Mouse (Mus musculus): ENCODE data around the gene Rai14.

Gene Rai14

DNA sequence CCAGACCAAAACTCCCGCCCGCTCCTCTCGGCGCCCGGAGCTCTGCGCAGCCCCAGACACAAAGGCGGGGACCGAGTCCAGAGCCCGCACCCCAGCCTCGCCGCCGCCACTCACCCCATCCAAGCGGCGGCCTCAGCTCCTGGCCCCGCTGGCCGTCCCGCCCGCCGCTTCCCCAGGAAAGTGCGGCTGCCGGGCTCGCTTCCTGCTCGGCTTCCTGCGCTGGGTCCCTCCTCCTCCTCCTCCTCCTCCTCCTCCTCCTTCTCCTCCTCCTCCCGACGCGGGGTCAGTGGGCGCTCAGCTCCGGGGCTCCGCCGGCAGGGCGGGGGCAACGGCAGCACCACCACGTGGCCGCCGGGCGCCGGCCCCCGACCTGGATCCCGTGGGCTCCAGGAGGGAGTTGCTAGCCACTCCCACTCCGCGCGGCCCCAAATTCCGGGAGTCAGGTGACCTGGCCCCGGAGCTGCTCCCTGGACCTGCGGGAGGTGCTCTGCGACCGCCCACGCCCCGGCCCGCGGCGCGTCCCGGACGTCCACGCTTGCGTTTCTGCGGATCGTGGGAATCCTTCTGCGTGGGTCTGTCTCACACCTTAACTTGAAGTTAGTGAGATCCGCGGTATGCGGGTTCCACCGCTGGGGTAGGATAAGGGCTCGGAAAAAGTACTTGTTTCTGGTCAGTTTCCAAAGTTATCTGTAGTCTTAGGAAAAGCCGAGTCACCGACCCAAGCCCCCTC, at the start of gene Rai14:
Rai14 (minus strand) TSS at position 216 of the 730 bp plus-strand sequence.
- in situ Hi-C loops (cut with MboI; ENCODE audit: low pct_unique_long_range_greater_than_20kb in 1 of 2, low sequenced_read_pairs in 2 of 2, unreplicated experiment in 1 of 2) = loop anchor here in 1 of 2 experiments (25.0 kb wide), 1 partner anchor 227 kb away; the partner anchor contains the start of genes Brix1 and Rad1

DNA sequence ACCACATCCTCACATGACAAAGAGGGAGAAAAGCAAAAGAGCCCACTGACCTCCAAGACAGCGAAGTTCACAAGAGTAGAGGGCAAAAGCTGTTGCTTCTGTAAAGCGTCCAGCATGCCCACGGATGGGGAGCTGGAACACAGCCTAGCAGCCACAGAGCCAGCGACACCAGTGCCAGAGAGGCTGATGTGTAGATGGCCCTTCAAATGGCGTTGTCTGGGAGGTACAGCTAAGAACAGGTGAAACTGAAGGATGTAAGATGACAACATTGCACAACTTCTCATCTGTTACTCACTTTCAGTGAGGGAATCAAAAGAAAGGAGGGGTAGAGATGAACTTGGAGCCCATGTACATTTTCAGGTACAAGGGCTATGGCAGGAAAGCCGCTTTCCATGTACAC, 47.0 kb upstream of the Rai14 start:
- in situ Hi-C loops (cut with MboI; ENCODE audit: low pct_unique_long_range_greater_than_20kb in 1 of 2, low sequenced_read_pairs in 2 of 2, unreplicated experiment in 1 of 2) = no loop called here

DNA sequence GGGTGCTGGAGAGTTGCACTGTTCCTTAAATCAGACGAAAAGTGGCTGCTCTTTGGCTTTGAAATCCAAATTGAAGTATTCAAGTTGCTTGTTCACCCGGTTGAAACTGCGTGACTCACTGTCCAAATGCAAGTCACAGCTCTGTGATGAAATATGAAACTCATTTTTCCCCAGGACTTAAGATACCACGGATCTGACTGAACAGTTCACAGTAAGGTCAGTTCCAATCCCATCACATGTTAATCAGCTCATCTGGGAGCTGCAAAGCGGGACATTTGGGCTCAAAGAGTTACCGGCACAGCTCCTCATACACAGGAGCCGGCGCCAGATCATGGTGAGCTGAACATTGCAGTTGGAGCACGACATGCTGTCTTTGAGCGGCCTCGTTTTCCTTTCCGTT, 45.6 kb upstream of the Rai14 start:
- in situ Hi-C loops (cut with MboI; ENCODE audit: low pct_unique_long_range_greater_than_20kb in 1 of 2, low sequenced_read_pairs in 2 of 2, unreplicated experiment in 1 of 2) = no loop called here

DNA sequence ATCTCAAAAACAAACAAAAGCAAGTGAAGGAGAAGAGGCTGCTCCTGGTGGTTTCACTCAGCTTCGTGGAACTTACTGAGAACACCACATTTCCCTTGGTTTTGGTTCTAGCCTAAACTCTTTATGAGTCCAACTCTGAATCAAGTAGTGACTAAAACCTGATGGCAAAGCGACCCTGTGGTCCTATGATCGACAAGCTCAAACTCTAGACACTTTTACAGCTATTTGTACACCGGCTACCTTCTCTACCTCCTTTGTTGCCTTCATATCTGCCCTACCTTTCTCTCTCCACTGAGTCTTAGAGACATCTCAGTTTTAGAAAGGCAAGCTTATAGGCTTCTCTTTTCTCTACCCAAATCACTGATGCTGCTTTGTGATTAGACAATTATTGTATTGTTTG, 45.0 kb upstream of the Rai14 start:
- in situ Hi-C loops (cut with MboI; ENCODE audit: low pct_unique_long_range_greater_than_20kb in 1 of 2, low sequenced_read_pairs in 2 of 2, unreplicated experiment in 1 of 2) = no loop called here

DNA sequence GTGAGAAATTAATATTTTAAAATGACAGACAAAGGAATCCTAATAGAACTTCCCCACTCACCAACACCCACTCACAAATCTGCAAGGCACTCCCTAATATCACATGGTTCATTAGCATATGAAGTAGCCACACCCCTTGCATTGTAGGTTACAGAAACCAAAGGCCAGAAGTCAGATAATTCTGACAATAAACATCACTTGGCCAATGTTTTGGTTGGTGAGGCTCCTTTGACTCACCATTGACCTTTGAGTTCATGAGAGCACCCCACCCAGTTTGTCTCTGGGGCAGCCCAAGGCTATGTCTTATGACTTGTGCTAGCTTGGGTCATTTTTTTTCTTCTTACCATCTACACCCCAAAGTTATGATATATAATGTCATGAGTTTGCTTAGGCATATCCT, 44.4 kb upstream of the Rai14 start:
- in situ Hi-C loops (cut with MboI; ENCODE audit: low pct_unique_long_range_greater_than_20kb in 1 of 2, low sequenced_read_pairs in 2 of 2, unreplicated experiment in 1 of 2) = no loop called here

DNA sequence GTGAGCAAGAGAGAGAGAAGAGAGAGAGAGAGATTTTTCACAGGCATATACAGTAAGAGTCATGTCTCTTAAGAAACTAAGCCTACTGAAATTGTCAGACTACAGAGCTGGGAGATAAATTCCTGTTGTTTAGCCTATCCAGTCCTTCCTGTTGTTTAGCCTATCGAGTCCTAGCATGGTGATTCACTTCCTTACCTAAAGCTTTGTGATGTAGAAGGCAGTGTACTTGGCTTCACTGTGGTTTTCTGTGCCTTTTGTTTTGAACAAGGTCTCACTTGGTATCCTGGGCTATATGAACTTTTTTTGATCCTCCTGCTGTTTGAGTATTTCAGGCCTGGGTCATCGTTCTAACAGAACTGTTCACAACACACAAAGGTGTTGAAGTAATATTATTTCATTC, 36.7 kb upstream of the Rai14 start:
- in situ Hi-C loops (cut with MboI; ENCODE audit: low pct_unique_long_range_greater_than_20kb in 1 of 2, low sequenced_read_pairs in 2 of 2, unreplicated experiment in 1 of 2) = no loop called here

DNA sequence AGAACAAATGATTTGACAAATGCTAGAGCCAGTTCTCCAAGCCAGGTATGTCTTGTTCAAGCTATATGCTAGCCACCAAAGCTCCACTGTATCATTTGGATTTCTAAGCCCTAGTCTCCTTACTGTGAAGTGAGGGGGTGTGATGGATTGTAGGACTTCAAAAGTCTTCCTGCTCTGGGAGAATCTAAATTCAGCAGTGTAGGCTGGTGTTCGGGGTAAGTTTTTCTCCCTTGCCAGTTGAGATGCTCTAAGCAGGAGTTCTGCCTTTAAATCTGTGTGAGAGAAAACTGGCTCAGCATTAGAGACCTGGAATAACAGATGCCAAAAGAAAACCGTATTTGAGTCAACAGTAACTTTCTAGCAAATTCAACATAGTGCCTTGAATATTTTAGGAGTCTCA, 35.9 kb upstream of the Rai14 start:
- in situ Hi-C loops (cut with MboI; ENCODE audit: low pct_unique_long_range_greater_than_20kb in 1 of 2, low sequenced_read_pairs in 2 of 2, unreplicated experiment in 1 of 2) = no loop called here

DNA sequence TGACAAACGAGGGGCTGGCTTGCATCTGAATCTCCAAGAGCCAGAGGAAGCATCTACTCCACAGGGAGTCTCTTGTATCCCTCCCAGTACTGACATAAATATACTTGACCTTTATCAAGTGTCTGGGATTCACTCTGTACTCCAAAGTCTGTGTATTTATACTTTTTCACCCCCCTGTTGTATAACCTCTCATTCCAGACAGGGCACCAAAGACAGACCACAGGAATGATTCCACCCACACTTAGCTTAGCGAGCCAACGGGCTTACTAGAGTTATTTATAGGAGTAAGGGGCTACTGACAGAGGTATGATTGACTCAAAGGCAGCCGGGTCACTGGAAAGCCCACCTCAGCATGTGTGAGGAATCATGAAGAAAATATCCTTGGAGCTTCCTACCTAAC, 35.3 kb upstream of the Rai14 start:
- in situ Hi-C loops (cut with MboI; ENCODE audit: low pct_unique_long_range_greater_than_20kb in 1 of 2, low sequenced_read_pairs in 2 of 2, unreplicated experiment in 1 of 2) = no loop called here

DNA sequence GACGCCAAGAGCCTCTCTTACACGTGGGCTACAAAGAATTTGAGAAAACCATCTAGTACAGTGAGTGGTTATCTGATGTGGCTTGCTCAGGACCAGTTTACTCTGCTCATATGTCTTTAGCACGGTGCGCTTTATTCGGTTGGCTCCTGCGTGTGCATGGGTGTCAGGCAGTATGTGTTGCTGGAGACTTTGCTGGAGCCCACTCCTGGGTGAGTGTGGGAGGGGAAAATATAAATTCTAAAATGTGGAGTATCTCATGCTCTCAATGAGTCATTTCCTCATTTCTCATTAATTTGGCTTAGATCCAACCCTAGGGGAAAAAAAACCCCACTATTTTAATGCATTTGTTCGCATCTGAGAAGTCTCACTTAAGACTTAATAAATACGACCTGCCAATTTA, 33.2 kb upstream of the Rai14 start:
- in situ Hi-C loops (cut with MboI; ENCODE audit: low pct_unique_long_range_greater_than_20kb in 1 of 2, low sequenced_read_pairs in 2 of 2, unreplicated experiment in 1 of 2) = no loop called here

DNA sequence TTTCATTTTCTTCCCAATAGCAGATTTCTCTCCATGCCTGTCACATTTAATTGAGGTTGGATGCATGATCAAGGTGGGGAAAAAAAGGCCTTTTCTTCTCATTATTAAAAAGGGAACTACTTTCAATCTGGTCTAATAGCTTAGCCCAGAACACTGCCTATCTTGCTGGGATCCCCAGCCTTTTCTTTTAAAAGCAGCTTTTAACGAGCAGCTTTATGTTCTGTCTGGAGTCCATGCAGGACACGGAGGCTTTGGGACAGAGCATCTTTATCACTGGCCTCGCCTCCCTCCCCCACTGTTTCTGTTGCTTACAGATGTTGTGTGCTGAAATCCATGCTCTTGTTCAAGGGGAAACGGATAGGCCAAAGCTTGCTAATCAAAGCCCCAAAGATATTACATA, 32.8 kb upstream of the Rai14 start:
- in situ Hi-C loops (cut with MboI; ENCODE audit: low pct_unique_long_range_greater_than_20kb in 1 of 2, low sequenced_read_pairs in 2 of 2, unreplicated experiment in 1 of 2) = no loop called here

DNA sequence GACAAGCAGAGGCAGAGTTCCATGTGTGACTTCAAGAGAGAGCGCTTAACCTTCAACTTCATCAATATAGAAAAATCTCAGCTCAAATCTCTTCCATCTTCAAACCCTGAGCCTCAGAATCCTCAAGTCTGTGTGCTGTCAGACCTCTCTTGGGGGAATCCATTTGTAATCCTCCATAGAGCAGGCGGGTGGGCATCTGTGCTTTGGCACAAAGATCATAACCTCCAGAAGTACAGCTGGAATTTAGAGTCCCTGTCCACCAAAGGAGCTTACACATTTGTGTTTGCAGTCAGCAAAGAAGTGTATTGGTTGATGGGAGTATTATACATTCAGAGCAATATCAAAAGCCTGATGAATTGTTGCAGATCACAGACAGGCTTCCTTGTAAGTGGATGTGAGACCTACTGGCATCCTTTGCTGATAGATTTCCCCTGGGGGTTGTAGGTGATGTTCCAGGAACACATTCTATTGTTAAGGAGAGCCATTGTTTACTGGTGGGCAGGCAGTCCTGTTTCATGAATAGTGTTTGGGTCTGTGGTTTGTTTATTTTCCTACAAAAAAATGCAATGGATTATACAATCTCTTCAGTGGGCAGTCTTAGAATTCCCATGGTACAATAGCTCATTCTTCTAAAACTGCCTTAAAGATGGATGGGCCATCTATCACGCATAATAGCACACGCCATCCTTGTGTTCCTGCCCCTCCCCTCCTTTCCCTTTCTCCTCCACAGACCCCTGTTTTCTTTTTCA, 32.1 kb upstream of the Rai14 start:
- in situ Hi-C loops (cut with MboI; ENCODE audit: low pct_unique_long_range_greater_than_20kb in 1 of 2, low sequenced_read_pairs in 2 of 2, unreplicated experiment in 1 of 2) = no loop called here

DNA sequence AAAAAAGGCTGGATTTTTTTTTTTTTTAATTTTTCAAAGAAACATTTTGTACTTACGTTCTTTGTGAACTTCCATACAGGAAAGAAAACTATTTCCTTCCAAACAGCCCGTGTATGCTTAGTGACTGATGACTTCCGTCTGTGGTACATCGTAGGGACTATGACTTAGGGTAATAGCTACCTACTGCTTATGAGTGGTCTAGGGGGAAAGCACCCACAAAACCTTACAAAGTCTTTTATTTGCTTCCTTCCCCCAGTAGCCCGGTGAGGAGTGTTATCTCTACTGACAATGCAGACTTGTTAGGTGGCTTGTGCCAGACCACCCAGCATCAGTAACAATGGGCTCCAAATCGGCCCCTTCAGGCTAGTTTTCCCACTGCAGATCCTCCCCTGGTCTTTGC, 28.0 kb upstream of the Rai14 start:
- in situ Hi-C loops (cut with MboI; ENCODE audit: low pct_unique_long_range_greater_than_20kb in 1 of 2, low sequenced_read_pairs in 2 of 2, unreplicated experiment in 1 of 2) = no loop called here

DNA sequence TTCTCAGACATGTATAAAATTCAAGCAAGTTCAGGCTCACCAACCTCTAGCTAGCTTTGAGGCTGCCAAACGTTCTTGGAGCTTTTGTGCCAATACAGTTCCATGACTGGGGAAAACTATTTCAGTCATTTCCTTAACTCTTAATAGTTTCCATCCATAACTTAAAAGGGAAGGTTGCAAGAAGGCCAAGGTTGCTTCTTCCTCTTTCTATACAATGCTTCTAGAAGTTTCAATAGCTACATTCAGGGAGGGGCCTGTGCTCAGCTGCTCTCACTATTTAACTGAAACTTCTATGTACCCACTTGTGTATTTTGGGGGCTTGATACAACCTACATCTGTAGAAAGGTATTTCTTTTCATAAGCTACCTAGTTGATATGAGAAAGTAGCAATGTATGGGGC, 24.9 kb upstream of the Rai14 start:
- in situ Hi-C loops (cut with MboI; ENCODE audit: low pct_unique_long_range_greater_than_20kb in 1 of 2, low sequenced_read_pairs in 2 of 2, unreplicated experiment in 1 of 2) = no loop called here

DNA sequence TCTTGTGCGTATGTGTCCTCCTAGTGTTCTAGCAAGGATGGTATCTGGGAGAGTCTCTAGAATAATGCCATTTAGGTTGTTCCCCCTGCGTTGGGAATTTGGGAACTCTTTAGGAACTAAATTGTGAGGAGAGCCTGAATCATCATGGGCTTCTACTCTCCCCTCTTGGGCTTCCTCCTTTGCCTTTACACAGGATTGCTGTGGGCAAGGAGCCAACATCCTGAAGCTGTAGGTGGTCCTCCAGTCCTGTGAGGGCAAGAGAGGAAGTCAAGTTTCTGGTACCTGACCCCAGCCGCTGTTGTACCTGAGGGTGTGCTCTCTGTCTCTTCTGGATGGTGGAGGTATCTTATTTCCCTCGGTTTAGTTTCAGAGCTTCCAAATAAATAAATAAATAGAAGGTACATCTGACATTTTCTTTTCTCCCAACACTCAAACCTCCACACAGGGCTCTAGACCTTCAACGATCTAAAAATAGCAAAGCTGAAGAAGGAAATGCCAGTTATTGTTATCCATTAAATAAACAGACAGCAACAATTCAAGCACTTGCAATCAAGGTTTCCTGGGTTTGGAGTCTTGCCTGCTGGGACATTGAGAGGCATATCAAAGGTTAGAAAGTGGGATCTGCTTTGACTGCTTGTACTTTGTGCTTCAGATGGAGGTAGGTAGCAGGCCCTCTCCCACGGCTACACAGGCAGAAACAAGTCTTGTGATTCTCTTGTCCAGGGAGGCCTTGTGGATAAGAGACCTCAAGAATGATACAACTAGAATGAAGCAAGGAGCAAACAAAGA, 24.1 kb upstream of the Rai14 start:
- in situ Hi-C loops (cut with MboI; ENCODE audit: low pct_unique_long_range_greater_than_20kb in 1 of 2, low sequenced_read_pairs in 2 of 2, unreplicated experiment in 1 of 2) = no loop called here

DNA sequence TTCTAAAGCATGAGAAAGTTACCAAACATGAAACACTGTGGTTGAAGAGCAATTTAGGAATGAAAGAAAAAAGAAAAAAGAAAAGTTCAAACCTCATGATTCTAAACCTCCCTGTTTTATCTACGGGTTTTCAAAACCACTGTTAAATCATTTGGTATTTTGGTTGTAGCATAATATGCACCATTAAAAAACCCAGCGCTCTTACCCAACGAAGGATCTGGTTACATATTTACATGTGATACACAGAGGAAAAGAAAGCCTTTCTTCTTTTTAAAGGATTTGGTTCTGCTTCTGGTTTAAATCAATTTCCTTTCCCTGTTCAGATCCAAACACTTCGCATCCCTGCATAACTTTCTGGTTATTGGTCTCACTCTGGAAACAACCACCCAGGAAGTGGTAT, 21.5 kb upstream of the Rai14 start:
- in situ Hi-C loops (cut with MboI; ENCODE audit: low pct_unique_long_range_greater_than_20kb in 1 of 2, low sequenced_read_pairs in 2 of 2, unreplicated experiment in 1 of 2) = no loop called here

DNA sequence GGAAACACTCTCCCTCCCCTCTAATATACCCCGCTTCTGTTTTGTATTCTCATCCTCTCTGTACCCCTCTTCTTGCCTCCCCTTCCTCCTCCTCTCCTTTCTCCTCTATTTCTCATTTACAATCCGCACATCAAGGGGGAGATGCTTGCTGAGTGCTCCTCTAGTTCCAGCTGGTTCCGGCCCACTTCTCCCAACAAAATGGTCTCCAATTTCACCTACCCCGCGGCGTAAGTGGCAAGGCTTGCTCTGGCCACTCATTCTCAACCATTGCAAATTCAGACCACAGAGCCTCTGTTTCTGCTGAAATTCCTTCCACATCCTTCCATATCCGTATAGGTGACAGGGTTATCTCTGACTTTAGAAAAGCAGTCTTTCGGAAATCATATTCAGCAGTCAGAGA, 20.8 kb upstream of the Rai14 start:
- in situ Hi-C loops (cut with MboI; ENCODE audit: low pct_unique_long_range_greater_than_20kb in 1 of 2, low sequenced_read_pairs in 2 of 2, unreplicated experiment in 1 of 2) = no loop called here

DNA sequence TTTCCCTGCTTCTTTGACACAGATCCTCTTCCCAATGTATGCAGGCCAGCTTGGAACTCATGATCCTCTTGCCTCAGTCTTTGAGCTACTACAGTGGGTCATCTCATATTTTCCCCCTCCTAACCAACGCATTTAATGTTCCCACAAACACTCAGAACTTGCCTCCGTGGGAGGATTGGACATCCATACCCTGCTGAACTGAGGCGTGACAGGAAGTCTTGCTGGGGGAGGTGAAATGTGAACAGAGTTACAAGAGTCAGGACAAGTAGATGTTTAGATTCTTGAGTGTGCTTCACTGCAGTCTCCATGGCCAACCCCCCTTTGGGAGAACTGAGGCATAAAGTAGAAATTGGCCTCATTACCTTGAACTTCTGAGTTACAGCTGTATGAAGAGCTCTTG, 17.0 kb upstream of the Rai14 start:
- in situ Hi-C loops (cut with MboI; ENCODE audit: low pct_unique_long_range_greater_than_20kb in 1 of 2, low sequenced_read_pairs in 2 of 2, unreplicated experiment in 1 of 2) = no loop called here

DNA sequence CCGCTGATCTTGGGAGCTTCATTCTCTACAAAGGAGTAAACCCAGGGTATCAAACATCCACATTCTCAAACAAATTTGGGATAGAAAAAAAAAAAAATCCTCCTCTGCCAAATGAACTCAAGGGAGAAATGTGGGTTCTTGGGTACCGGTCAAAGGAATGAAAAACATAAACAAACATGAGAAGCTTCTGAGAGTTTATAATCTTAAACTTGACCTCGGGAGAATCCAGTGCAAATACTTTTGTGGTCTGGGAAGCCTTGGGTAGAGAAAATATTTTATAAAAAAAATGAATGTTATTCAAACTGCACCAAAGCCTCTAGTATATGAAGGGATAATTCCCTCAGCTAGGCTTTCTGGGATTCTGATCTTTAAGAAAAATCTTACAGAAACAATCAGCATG, 11.8 kb upstream of the Rai14 start:
- in situ Hi-C loops (cut with MboI; ENCODE audit: low pct_unique_long_range_greater_than_20kb in 1 of 2, low sequenced_read_pairs in 2 of 2, unreplicated experiment in 1 of 2) = no loop called here

DNA sequence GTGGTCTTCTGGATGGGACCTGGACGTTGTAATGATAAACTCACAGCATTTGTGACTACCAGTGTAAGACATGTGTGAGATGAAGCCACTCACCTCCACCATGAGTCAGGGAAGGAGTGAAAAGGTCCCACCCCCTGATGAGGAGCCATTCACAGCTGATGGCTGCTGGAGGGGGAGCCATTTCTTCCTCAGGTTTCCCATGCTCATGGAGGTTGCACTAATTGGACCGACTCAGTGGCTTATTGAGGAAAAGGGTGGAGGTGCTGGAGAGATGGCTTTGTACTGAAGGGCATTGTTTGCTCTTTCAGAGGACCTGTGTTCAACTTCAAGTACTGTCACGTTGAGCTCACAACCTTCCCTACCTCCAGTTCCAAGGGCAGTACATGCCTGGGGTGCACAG, 10.4 kb upstream of the Rai14 start:
- in situ Hi-C loops (cut with MboI; ENCODE audit: low pct_unique_long_range_greater_than_20kb in 1 of 2, low sequenced_read_pairs in 2 of 2, unreplicated experiment in 1 of 2) = loop anchor here in 1 of 2 experiments (25.0 kb wide), 1 partner anchor 238 kb away; the partner anchor contains the start of genes Brix1 and Rad1
